Mouse (Mus musculus) myocyte (in vitro differentiated cells): ENCODE results near the gene Rusc2.

ENCODE experiments used
- E2F4 ChIP-seq: IDR thresholded peaks from one replicate; pipeline ENCODE4 v1.6.1; 2011; ENCODE audit warnings: mild to moderate bottlenecking, control low read depth, moderate library complexity; ENCODE audit not compliant: insufficient read depth
- MAX ChIP-seq: IDR thresholded peaks from one replicate; pipeline ENCODE4 v1.6.1; 2011; ENCODE audit warnings: low read depth, mild to moderate bottlenecking, control low read depth

GRCm38 (mm10) chr4:43428180-43428861 lies 46.5 kb downstream of the Rusc2 start:
- no peak for TF ChIP-seq E2F4
- TF ChIP-seq MAX = no peak
